Mouse (Mus musculus) MEL-GATA-1-ER (cell line): Measurements from ENCODE around the gene Ifnar2.

Source experiments
- DNase-seq: peaks from one replicate; pipeline ENCODE4 v3.0.0-alpha.2; 2012; ENCODE audit warnings: low read depth; ENCODE audit errors: extremely low read depth

Gene Ifnar2

GRCm38 (mm10) chr16:91358555-91358954, 14.0 kb upstream of the Ifnar2 start:
- DNase-seq, result no peak

DNA sequence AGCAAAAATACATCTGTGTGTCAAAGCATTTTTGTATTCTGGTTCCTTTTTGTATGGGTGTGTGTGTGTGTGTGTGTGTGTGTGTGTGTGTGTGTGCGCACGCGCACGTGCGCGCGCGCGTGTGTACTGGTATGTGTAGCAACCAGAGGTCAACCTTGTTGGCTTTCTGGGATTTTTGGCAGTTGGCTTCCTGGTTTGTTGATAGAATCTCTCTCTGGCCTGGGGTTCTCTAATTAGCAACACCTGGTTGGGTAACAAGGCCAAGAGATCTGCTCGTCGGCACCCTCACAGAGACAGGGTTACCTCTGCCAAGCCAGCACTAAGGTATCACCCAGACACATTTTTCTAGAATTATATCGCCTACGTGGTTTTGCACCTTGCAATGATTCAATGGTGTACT, 13.1 kb upstream of the Ifnar2 start:
- no peak for DNase-seq

- DNase-seq, result no peak
Observed at GRCm38 (mm10) chr16:91360162-91360561, 12.4 kb upstream of the Ifnar2 start.

DNA sequence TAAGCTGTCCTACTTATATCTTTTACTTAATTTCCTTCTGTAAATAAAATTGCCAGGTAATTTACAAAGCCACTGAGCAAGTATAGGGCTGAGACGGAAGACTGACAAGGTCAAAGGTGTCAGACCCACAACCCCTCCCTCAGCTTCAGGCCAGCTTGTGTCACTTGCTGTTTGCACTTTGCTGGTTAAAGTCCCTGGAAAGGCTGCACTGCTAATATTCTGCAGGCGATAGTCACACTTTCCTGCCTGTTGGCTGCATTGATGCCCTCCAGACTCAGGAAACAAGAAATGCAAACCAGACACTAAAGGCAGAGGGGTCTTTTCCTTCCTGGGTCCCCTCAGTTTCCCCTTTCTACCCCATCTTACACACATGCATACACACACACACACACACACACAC, 10.6 kb upstream of the Ifnar2 start:
- no peak for DNase-seq

DNA sequence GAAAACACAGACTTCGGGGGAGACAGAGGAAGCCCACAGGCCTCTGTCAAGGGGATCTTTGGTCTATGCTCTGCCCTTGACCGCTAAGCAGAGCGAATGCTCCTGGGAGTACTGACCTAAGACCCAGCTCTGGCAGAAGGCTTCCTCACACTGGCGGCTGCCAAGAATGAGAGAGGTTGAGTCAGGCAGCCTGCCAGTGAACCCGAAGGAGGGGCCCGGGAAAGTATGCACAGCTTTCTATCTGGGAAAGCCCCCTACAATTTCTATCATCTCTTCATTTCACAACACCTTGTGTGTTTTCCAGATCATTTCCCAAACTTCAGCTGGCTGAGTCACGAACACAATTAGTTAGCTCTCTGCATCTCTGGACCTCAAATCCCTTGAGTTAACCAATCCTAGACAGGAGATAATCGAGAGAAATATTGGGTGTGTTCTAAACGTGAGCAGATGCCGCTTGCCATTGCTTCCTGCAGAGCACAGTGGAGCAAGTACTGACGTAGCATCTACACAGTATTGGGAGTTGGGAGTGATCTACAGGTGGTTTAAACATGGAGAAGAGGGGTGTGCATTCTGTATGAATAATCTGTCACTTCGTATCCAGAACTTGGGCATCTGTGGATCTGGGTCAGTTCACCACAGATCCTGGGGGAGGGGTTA, 9.8 kb upstream of the Ifnar2 start:
- DNase-seq, result no peak

DNA sequence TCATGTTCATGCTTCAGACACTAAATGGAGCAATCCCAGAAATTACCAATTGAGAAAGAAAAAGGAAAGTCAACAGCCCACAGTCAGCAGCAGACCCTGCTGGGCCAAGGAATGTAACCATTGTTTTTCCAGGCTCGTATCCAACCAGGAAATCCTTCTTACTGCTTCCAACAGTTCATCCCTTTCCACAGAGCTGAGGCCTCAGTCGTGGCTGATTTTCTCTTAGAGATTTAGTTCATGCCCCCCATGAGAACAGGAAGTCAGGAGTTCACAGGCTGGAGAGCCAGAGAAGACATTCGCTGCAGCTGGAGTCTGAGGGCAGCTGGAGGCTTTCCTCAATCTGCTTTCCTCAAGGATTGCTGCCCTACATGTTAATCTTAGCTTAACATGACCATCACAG, 9.1 kb upstream of the Ifnar2 start:
- DNase-seq, result no peak

DNA sequence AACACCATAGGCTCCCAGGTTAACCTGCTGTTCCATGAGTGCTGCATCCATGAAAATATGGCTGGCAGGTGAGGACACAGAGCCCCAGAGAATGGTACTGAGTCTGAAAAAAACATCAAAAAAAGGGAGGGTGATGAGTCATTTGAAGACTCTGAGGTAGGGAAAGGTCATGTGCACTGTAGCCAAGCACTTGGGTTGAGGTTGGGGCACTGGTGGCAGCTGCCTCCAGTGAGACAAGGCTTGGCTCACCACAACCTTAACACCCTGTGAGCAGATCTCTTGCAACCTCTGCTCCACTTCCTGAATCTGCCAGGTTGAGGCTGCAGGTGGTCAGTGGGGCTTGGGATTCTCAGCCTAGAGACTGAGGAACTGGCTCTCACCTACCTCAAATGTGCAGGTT, 6.0 kb upstream of the Ifnar2 start:
- DNase-seq, result peak; percentile 49

DNA sequence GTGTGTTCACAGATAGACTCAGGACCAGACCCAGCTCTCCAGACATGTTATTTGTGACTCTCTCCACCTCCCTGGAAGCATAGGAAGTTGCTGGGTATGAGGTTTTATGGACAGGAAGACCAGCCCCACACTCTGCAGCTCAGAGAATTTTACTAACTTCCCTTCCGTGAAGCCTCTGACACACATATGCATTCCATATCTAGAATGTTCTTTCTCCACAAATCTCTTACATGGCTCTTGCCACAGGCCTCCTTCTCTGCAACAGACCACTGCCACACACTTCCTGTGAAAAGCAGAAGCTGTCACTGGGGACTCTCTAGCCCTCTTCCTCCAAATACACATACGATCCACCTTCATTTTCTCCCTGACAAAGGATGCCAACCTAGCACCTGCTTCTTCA, 5.5 kb upstream of the Ifnar2 start:
- peak; percentile 62 for DNase-seq

- DNase-seq, result peak; percentile 10
Observed at GRCm38 (mm10) chr16:91373473-91374252, 1.1 kb downstream of the Ifnar2 start.

DNA sequence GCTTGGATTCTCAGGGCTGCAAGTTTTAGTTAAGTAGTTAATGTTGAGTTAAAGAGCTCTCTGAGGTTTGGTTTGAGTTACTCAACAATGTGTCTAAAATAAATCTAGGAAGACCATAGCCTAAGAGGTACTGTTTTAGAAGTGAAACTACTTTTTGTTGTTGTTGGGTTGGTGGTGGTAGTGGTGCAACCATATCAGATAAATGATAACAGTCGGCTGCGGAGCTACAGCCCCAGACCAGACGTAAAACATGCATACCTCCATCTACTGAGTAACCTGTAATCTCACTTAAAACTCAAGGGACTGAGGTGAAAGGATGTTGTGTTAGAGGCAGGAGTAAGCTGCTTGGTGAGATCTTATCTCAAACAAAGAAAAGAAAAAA, 1.7 kb downstream of the Ifnar2 start:
- DNase-seq, result no peak

- no peak for DNase-seq
Observed at GRCm38 (mm10) chr16:91376701-91377100, 4.1 kb downstream of the Ifnar2 start.

DNA sequence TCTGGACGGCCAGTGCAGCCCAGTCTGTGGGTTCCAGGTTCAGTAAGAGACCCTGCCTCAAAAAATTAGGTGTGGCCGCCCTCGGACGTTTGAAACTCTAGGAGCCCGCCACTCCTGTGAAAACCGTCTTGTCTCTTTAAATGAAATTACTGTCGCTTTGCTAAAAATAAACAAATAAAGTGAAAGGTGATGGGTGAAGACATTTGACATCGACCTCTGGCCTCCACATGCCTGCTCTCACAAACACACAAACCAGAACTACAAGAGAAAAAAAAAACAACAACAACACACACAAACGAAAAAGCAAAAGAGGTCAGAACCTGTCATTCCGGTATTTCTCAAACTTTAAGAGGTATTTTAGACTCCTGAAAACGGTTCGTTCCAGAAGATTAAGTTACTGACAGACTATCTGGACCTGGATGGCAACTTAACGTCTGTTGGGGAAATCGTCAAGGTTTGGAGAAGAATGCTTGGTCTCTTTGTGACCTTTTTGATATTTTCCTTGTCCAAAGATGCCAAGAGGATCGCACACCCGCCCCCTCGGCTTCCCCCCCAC, 5.9 kb downstream of the Ifnar2 start:
- DNase-seq, result no peak

DNA sequence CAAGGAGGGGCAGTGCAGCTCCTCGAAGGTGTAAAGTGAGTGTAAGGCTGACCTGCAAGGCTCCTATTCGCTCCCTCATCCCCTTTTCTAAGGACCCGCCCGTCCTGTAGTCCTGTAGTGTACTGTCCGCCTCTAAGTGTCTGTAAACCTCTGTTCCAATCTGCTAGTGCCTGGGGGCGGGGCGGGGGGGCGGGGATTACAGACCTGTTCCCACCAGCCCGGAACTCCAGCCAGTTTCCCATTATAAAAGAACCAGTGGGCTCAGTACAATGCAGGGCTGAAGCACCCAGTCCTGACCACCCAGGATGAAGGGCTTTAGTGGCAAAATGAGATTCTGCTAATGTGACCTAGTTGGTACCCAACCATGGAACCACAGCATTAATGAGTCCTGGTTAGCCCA, 6.4 kb downstream of the Ifnar2 start:
- no peak for DNase-seq

- no peak for DNase-seq
Observed at GRCm38 (mm10) chr16:91379412-91379811, 6.8 kb downstream of the Ifnar2 start.

DNA sequence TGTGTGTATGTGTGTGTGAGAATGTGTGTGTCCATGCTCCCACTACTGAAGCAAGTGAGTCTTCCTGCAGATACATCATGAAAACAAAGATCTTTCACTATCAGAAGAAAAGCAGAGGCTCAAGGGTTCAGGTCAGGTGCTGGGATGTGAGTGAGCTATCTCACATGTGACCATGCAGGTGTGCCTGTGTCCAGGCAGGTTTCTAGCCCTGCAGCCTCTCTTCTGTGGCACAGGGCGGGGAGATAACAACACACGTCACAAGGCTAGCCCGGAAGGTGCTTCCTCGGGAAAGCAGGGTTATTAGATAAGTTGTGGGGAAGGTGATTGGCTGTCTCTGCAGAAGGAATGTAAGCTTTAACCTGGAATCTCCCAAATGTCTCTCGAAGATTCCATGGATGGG, 7.6 kb downstream of the Ifnar2 start:
- no peak for DNase-seq

GRCm38 (mm10) chr16:91381606-91382005, 9.0 kb downstream of the Ifnar2 start:
- no peak for DNase-seq

GRCm38 (mm10) chr16:91382261-91382790, 9.7 kb downstream of the Ifnar2 start:
- DNase-seq, result no peak

DNA sequence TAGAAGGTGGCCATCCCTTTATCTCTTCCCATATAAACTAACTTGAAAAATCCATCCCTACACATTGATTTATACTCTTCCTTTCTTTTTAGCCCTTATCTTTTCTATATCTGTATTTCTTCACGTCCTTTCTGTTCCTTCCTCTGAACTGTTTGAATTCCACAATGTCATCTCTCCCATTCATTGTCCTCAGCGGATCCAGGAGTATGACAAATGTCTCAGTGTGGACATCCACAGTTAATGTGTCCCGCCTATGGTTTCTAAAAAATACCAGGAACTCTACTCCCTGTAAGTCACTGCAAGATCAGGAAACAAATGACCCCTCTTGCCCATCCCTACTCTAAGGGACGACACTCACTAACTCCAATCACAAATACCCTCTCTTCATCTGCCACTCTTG, 11.6 kb downstream of the Ifnar2 start:
- no peak for DNase-seq

- DNase-seq, result no peak
Observed at GRCm38 (mm10) chr16:91385621-91386020, 13.0 kb downstream of the Ifnar2 start.

DNA sequence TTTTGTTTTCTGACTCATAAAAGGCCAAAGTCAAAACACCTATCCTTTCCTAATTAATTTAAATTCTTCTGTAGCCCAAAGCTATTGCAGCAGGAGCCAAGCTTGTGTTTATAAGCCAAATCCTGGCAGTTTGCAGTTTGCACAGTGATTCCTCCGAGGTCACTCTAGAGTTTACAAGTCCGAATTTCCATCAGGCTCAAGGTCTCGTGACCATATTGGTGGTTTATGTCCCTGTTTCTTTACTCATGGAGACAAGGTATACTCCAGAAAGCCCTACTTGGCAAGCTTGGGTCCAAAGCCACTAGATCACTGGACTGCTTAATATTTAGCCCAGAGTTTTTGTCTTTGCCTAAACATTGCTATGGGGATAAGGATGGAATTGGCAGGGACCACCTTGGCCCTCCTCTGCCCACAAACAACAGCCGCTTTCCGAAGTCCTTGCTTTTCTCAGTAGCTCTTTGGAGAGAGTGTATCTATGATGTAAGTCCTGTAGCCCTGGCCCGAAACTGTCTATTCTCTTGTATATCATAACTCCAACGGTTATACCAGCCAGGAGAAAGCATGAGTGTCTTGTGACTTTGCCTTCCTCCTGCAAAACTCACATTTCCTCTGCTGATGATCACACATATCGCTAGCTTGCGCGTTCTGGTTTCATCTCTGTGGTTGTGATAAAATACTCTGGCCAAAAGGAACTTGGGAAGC, 14.0 kb downstream of the Ifnar2 start:
- no peak for DNase-seq

GRCm38 (mm10) chr16:91387121-91387486, 14.5 kb downstream of the Ifnar2 start:
- DNase-seq, result no peak

- DNase-seq, result peak; percentile 31
Observed at GRCm38 (mm10) chr16:91390100-91390499, 17.5 kb downstream of the Ifnar2 start.
